Comparison of ENCODE assay signal across 24 mouse cellular contexts in genomic region chr6:64450770-64451169, GRCm38 (mm10).
"Had no signal": no experiment of that assay in that cellular context is flagged by ENCODE, and none has a peak within 500 bp of the region (broad histone marks: within the 10 kb centered on the region; RNA-seq: fewer than 3 reads in every experiment).

No protein-coding gene starts in this region.

- H3K9ac ChIP-seq: heart, embryonic 12.5 days; hindbrain, embryonic 12.5 days; hindbrain, embryonic 14.5 days; intestine, embryonic 15.5 days; limb, embryonic 13.5 days; liver, embryonic 12.5 days had no signal

- H3K4me3 ChIP-seq: gastrocnemius, adult 2 months; heart, embryonic 10.5 days; heart, embryonic 12.5 days; hindbrain, embryonic 10.5 days; hindbrain, embryonic 12.5 days; intestine, embryonic 15.5 days; layer of hippocampus, adult 2 months; left cerebral cortex, adult 2 months; limb, embryonic 13.5 days; liver, embryonic 12.5 days had no signal

- H3K36me3 ChIP-seq: heart, embryonic 10.5 days; heart, embryonic 12.5 days; hindbrain, embryonic 10.5 days; hindbrain, embryonic 12.5 days; intestine, embryonic 15.5 days; limb, embryonic 13.5 days; liver, embryonic 12.5 days had no signal

- DNase-seq: gastrocnemius, adult 2 months; gastrocnemius, postnatal 10 days; gastrocnemius, postnatal 25 days; heart, adult 18-20 months; heart, postnatal 10 days; heart, postnatal 4 days; kidney, adult 18-20 months; kidney, adult 8-10 months; kidney, postnatal 10 days; kidney, postnatal 25 days; kidney, postnatal 4 days had no signal

- H3K9me3 ChIP-seq: heart, embryonic 10.5 days; heart, embryonic 12.5 days; hindbrain, embryonic 10.5 days; hindbrain, embryonic 12.5 days; intestine, embryonic 15.5 days; limb, embryonic 13.5 days; liver, embryonic 12.5 days had no signal

- H3K27me3 ChIP-seq: heart, embryonic 12.5 days; hindbrain, embryonic 12.5 days; intestine, embryonic 15.5 days; limb, embryonic 13.5 days; liver, embryonic 12.5 days had no signal

- H3K27ac ChIP-seq: gastrocnemius, adult 2 months; heart, embryonic 10.5 days; hindbrain, embryonic 10.5 days; hindbrain, embryonic 12.5 days; hindbrain, embryonic 14.5 days; intestine, embryonic 15.5 days; layer of hippocampus, adult 2 months; left cerebral cortex, adult 2 months; limb, embryonic 13.5 days; liver, embryonic 12.5 days had no signal

- H3K4me2 ChIP-seq: heart, embryonic 12.5 days; hindbrain, embryonic 12.5 days; hindbrain, embryonic 14.5 days; intestine, embryonic 15.5 days; limb, embryonic 13.5 days; liver, embryonic 12.5 days had no signal

- H3K4me1 ChIP-seq: heart, embryonic 10.5 days; heart, embryonic 12.5 days; hindbrain, embryonic 10.5 days; intestine, embryonic 15.5 days; limb, embryonic 13.5 days; liver, embryonic 12.5 days had no signal

- ATAC-seq: hindbrain, embryonic 16.5 days; inflammation-experienced regulatory T-cells, adult 6 months; intestine, embryonic 15.5 days; intestine, postnatal 0 days; liver, embryonic 12.5 days had no signal
